Mouse (Mus musculus) erythroblast, embryonic 14.5 days (primary cell): ENCODE data around the gene Map4.

Source experiments
- GATA1 ChIP-seq: IDR thresholded peaks from 2 replicates; pipeline ENCODE4 v1.6.1; 2012; ENCODE audit warnings: low read length, inconsistent platforms, mixed read lengths
- TAL1 ChIP-seq: IDR thresholded peaks from 3 replicates; pipeline ENCODE4 v1.6.1; 2012; ENCODE audit warnings: low read length, inconsistent platforms, mixed read lengths

- TF ChIP-seq GATA1 (no peak), TAL1 (no peak)
These were observed 149.8 kb downstream of the Map4 start for GRCm38 (mm10) chr9:110081066-110081465.
